Mouse (Mus musculus) cerebellum, adult 9-10 months (tissue): ENCODE data around the gene Wars2.

Experiments used
- DNase-seq: peaks from one replicate; pipeline ENCODE4 v3.0.0; 2022

Gene Wars2

DNA sequence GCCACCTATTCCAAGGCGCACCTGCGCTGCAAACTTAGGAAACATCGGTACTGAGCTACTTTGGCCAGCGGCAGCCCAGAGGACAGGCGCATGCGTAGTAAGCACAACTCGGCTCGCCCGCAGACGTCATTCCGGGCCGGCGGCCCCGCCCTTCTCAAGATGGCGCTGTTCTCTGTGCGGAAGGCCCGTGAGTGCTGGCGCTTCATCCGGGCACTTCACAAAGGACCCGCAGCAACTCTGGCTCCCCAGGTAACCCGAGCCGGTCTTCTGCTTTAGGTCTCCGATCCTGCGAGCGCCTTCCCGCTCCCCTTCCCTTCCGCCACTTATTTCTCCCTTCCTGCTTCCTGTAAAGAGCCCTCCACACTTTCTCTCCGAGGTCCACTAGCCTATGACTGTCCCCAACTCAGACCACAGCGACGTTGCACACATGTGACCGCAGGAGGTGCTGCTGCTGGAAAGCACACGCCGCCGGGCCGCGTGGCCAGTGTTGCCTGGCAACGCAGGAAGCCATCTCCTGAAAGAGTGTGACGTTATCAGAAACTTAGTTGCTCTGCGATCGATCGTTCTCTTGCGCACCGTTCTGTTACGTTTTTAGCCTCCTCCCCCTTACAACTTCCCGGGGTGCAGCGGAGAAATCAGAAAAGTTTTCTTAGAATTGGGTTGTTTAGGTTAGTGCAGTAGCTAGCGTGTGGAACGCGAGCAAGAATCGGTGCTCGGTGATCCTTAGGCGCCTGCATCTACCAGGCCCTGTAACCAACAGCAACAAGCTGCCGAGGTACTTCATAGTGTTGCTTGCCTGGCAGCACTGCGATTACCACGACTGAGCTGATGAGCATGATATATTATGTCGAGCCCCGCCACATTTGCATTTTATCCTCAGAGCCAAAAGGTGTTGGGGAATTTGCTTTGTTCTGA is at the start of gene Wars2:
Gene Wars2, plus strand, starts transcription at position 129 of the 915 bp plus-strand sequence.
- DNase-seq: peak; percentile 94

GRCm38 (mm10) chr3:99096816-99097215 is 44.1 kb upstream of the Wars2 start:
- no peak for DNase-seq

DNA sequence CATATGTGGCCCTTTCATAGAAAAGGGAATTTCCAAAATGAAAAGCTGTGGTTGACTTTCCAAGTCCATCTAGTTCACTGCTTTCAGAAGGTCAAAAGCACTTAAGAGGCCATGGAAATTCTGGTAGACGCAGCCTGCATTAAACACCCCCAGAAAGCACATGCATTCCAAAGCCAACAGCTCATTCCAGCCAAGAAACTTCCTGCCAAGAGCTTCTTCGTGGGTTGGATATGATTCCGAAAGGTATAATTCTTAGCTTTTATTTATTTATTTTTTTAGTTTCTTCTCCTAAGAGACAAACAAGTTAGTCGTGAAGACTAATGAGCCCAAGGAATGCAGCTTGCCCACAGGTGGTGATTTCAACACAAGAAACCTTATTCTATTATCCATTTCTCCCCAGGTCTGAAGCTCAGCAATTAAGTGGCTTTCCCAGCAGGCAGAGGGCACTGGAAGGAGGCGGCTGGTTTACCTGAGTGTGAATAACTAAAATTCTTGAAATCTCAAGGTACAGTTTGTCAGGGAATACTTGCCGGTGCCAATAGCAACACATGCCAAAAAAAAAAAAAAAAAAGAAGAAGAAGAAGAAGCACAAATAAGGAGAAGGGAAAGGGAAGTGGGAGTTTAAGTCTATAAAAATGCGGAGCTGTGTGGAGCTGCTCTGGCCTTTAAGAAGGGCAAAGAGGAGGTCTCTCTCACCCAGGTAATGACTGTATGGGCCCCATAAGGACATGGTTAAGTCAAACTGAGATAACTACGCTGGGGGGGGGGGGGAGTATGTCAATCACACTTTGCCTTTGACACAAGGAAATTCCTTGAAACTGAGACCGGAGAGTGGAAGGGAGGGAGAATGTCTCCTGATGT is 30.3 kb upstream of the Wars2 start:
- DNase-seq: no peak

DNA sequence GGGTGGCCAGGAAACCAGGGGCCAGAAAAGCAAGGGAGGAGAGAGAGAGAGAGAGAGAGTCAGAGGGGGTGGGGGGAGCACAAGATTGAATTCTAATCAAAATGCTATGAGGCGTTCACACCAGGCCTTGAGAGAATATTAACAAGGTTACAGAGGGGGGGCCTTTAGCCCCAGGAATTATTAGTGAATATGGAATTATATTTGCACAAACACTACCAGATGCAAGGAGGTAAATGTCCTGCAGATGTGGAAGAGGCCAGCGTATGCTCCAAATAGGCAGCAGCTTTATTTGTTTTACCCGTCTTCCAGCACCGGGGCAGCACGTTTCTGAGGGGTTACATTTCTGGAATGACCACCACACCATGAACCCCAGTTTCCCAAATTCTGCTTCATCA is 29.7 kb upstream of the Wars2 start:
- DNase-seq: no peak

GRCm38 (mm10) chr3:99113266-99113837 is 27.5 kb upstream of the Wars2 start:
- no peak for DNase-seq

DNA sequence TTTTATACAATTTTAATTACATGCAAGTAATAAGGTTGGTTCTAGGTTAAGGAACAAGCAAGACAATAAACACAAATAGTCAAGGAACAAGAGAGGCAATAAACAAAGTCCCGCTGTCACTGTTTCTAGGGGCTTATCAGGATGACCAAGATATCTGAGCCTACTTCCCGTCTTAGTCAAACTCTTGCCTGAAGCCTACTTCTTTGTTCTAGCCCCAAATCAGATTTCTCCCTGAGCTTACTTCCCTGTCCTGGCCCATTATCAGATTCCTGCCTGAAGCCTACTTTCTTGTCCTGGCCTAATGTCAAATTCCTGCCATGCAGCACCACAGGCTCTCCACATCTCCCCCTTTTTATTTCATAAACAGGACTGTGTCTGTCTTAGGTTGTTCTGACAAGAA is 19.9 kb upstream of the Wars2 start:
- DNase-seq: no peak

DNA sequence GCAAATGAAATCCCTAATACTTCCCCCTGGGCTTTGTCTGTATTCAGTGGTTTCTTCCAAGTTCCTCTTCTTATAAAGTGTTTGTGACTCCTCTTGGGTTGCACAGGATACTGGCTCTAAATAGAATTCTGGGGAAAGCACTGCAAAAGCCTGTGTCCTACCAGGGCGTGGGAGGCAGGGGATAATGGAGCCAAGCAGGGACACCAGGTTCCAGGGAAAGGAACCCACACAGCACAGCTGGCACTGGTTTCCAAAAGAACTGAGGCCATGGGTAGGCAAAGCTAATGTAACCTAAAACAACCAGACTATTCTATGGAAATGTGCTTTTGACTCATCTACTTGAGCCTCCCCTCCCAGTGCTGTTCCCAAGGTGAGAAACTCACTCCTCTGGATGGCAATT is 10.3 kb upstream of the Wars2 start:
- no peak for DNase-seq

DNA sequence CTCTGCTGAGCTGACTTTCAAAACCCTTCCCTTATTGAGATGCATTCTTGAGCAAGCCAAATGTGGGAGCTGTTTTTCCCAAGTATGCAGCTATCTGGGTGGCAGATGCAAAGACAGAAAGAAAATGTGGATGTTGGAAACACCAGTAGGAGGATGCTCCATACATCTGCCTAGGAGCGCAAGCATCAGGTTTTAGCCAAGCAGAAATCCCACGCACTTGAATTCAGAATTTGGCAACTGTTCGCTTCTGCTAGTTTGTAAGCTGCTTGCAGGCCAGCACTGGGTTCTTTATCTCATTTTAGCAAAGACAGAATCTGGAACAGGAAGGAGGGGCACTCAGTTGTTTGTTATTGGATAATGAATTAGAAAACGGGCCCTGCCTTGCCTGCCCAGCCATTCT is 8.9 kb upstream of the Wars2 start:
- no peak for DNase-seq

GRCm38 (mm10) chr3:99133913-99134312 is 7.0 kb upstream of the Wars2 start:
- DNase-seq: no peak

- no peak for DNase-seq
These were observed 7.0 kb downstream of the Wars2 start for GRCm38 (mm10) chr3:99147886-99148285.

- DNase-seq: no peak
These were observed 8.2 kb downstream of the Wars2 start for GRCm38 (mm10) chr3:99149035-99149434.

DNA sequence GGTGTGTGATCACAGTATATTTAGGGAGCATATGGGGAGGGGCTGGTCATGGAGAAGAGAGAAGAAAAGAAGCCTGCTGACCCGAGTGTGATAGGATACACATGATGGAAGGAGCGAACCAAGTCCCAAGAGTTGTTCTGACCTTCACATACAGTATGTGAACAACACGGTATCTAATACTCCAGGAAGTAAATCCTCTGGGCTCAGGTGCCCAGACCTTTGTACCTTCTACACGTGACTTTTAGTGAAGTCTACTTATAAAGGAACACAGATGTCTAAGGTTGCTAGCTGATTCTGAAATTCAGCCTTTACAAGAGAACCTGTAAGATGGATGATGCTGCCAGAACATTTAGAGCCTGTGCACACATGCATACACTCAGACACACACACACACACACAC is 15.4 kb downstream of the Wars2 start:
- no peak for DNase-seq

- no peak for DNase-seq
These were observed 16.1 kb downstream of the Wars2 start for GRCm38 (mm10) chr3:99156987-99157386.

GRCm38 (mm10) chr3:99157451-99158015 is 16.7 kb downstream of the Wars2 start:
- no peak for DNase-seq

DNA sequence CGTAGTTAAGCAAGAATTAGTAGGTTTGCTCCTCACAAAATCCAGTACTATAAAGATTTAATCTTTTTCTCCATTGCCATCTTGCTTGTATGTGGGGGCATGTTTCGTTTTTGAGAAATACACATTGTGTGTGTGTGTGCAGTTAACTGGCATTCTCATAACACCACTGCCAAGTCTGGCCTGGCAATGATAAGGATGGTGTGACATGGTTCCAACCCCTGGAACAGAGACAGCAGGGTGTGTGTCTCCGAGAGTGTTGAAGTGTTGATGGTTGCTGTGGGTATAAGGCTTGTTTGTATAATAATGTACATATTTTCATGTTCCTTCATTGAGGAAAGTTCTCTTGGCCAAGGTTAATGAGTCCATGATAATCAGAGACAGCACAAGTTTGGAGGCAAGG is 19.1 kb downstream of the Wars2 start:
- DNase-seq: no peak

- no peak for DNase-seq
These were observed 21.3 kb downstream of the Wars2 start for GRCm38 (mm10) chr3:99162191-99162590.

GRCm38 (mm10) chr3:99167734-99168133 is 26.9 kb downstream of the Wars2 start:
- no peak for DNase-seq

DNA sequence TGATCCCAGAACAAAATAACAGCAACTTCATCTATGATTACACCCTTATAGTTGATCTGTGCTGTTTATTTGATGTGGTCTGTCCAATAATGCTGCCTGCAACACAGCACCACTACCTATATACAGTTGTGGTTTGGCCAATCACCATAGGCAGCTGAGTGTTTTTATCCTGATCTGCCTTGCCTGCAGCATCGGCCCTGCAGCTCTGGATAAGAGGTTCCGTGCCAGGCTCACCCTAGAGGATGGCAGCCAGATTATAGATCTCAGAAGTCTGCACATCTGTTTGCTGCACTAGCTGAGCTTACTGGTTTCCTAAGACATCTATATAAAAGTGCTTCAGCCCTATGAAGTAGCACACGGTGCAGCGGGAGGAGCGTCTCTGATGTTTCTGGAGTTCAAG is 32.3 kb downstream of the Wars2 start:
- no peak for DNase-seq

- DNase-seq: no peak
These were observed 33.9 kb downstream of the Wars2 start for GRCm38 (mm10) chr3:99174658-99175304.

DNA sequence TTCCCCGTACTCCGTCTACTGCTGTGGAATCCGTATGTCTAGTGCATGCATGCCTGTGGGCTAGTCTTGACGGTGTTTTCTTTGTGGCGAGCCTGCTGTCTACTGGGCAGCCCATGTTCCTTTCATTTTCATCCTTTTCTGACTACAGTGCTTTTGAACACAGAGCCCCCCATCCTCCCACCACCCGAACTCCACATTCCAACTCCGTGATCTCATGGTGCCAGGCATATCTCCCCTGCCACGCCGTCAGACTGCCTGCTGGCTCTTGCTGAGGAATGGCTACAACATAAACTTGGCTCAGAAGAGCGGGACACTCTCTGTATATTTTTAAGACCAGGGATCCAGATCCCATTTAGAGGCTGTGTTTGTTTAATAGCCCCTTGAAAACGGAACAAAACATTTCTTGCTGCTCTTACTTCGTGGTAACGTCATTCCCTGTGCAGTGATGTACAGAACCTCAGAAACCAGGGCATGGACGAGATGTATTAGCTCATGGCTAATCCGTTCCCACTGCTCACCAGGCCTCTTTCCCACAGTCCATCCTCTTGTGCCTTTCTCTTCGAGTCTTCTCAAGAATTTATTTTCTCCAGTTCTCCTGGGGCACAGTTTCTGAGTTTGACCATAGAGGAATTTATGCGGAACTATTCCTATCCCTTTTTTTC is 42.6 kb downstream of the Wars2 start:
- DNase-seq: no peak

- peak; percentile 52 for DNase-seq
These were observed 43.5 kb downstream of the Wars2 start for GRCm38 (mm10) chr3:99184373-99184772.

GRCm38 (mm10) chr3:99188097-99188496 is 47.2 kb downstream of the Wars2 start:
- no peak for DNase-seq
